Mouse (Mus musculus) brain, embryonic 18.5 days (tissue): ENCODE data around the gene Tsen15.
"Not testable (repeated sequence)": the region's sequence is repeated elsewhere in the genome, so short reads cannot be mapped to it uniquely, and the experiment has no call there.

Experiments used
- DNase-seq: peaks from one replicate; pipeline ENCODE4 v3.0.0-alpha.2; 2012; ENCODE audit warnings: low read depth, low spot score

Gene Tsen15

GRCm38 (mm10) chr1:152389271-152389670 lies 2.8 kb upstream of the Tsen15 start:
- no peak for DNase-seq

- DNase-seq, result not testable (repeated sequence)
These were observed 795 bp downstream of the Tsen15 start for GRCm38 (mm10) chr1:152385693-152386092.

- DNase-seq, result no peak
These were observed 1.9 kb downstream of the Tsen15 start for GRCm38 (mm10) chr1:152384589-152384988.

DNA sequence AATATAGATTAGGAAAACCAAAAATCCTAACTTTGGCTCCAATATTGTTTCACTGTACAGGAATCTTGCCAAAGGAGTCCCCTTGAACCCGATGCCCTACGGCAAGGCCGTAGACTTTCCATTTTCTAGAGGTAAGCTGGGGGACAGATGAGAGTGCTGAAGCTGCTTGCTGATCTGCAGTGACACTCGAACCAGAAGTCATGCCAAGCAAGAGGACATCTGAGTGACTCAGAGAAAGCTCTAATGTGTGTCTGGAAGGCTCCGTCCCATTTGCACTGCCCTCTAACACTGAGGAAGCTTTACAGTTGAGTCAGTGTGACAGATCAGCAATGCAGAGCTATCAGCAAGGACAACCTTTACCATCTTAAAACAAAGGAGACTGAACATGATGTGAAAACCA lies 8.2 kb downstream of the Tsen15 start:
- no peak for DNase-seq

DNA sequence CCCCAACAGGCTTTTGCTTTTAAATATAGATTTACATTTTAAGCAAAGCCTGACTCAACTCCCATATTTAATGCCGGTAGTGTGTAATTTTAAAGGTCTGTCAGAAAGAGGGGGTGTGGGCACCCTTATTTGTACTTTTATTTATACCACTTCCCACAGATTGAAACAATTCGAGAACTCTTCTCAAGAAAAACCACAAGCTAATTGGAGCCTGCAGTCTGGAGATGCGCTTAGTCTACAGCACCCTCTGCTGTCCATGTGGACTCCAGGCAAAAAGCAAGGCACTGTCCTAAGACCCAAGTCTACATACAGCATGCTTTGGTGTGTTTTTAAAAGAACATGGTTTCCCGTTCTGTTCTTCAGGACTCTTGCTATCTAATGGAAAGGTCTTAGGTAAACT lies 17.3 kb downstream of the Tsen15 start:
- DNase-seq, result peak; percentile 69

DNA sequence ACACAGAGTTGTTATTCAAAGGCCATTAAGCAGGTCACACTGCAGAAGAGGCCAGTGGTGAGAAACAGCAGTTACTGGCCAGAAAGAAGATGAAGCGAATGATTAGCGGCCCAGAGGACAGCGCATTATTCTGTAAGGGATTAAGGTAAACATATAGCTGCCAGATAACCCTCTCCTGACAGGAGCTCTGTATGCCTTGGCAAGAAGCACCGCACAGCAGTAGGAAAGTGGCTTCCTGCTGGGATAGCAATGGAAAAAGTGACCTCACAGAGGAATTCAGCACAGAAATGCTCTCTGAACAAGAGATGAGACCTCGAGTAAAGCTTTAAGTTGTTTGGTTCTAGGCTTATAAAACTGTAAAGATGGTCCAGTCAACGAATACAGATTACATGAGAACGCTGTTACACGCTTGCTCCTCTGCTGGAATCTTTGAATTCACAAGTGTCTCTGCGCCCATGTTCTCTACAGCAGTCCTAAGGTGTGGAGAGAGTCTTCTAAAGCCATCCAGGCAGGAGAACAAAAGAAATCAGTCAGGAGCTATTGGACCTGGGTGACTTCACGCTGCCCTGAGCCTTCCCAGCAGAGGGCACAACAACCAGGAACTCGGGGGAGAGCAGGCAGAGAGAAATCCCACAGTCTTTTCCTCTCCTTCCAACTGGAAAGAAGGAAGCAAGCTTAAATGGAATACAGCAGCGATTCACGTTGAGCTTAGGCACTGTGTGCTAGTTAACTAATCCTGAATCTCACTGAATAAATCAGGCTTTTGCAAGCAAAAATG lies 18.0 kb downstream of the Tsen15 start:
- DNase-seq, result no peak

GRCm38 (mm10) chr1:152356721-152357120 lies 29.8 kb downstream of the Tsen15 start:
- DNase-seq, result no peak

- DNase-seq, result no peak
These were observed 38.5 kb downstream of the Tsen15 start for GRCm38 (mm10) chr1:152347946-152348345.

- DNase-seq, result no peak
These were observed 62.5 kb downstream of the Tsen15 start for GRCm38 (mm10) chr1:152324024-152324423.
